Mouse (Mus musculus): ENCODE measurements at regions not wholly inside any gene's neighbourhood (a gene's known extent, or its start where the extent isn't known, plus 50 kb on each side); places are given as distances from the start of the nearest gene placed in this dataset.

DNA sequence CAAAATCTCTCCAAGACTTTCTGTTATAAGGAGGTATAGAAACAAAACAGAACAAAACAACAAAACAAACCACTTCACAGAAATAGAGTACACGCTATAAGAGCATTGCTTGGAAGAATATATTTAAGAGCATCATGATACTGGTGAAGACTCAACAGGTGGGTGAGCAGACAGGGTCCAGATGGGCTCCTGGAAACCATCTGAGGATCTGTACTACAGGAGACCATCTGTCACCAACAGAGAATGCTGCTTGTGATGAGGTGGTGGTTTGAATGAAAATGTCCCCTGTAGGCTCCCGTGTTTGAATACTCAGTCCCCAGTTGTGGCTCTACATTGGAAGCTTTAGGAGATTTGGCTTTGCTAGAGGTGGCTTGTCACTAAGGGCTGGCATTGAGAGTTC, 785.1 kb upstream of the Intu start:
- Histone ChIP-seq H3K4me3 (no peak overlapping the region), H3K4me1 (no peaks in the 10 kb centered on the region), H3K36me3 (no peaks in the 10 kb centered on the region), H3K27ac (replicated peaks) (no peak overlapping the region), H3K4me2 (replicated peaks) (no peak overlapping the region), H3K9ac (replicated peaks) (no peak overlapping the region), H3K27me3 (no peaks in the 10 kb centered on the region), H3K9me3 (no peaks in the 10 kb centered on the region)
- 71% methylated on average over 2 of the region's 2 CpGs for WGBS
- ATAC-seq (replicated peaks), result no peak

DNA sequence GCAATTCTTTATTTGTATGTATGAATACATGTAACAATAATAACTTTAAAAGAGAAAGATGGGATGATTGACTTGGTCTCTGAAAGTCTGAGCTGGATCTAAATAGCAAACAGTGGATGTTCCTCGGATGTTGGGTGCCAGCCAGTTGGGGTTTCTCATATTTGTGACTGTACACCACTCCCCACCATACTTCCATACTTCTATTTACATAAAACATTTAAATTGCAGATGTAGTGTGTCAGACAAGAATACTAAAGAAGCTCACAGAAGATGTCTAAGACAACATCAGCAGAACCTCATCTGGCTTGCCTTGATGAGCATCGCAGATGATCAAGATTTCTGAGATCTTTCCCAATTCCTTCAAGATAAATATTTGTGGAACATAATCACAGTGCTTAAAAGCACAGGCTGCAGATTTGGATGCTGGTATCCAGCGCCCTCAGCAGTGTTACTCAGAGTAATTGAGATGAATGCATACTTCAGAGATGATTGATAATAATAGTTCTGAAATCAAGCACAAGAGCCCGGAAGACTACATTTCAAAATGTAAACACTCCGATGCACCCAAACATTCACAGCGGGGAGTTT, 762.0 kb upstream of the Intu start:
- Histone ChIP-seq H3K4me3 (no peak overlapping the region), H3K36me3 (no peaks in the 10 kb centered on the region), H3K27ac (replicated peaks) (no peak overlapping the region), H3K9ac (replicated peaks) (no peak overlapping the region), H3K4me2 (replicated peaks) (no peak overlapping the region), H3K9me3 (no peaks in the 10 kb centered on the region), H3K4me1 (no peaks in the 10 kb centered on the region), H3K27me3 (no peaks in the 10 kb centered on the region)
- no peak for ATAC-seq (replicated peaks)
- 72% methylated on average over 6 of the region's 6 CpGs for WGBS

DNA sequence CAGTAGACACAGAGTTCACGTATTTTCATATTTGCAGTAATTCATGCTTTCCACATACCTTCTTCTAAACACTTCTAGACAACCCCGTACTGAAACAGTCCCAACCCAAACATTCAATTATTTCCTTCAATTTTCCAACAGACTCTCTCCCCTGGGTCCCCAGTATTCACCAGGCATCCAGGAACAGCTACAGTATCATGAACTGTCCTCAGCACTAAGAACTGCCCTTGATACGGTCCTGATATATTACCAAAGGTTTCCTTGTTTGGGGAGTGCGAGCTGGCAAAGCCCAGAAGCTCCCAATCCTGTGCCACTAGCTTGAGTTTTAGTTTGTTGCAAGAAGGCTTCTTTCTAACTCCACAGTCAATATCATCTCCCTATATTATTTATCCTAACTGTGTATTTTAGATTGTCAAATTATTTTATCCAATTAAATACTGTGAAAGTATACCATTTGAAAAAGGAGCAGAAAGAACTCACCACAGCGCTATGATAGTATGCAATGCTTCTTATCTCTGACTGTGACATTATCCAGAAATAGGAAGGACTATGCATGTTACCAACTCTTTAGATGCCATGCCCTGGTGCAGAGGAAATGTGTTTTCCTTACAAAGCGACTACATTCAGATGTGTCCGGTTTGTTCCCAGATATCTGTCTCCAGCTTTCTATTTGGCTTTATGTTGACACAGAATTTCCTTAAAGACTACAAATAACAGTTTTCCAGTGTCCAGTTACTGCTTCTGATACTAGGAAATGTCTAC, 754.6 kb upstream of the Intu start:
- H3K9ac ChIP-seq (replicated peaks), result no peak overlapping the region
- H3K27me3 ChIP-seq, result no peaks in the 10 kb centered on the region
- H3K36me3 ChIP-seq, result no peaks in the 10 kb centered on the region
- no peak overlapping the region for H3K4me2 ChIP-seq (replicated peaks)
- WGBS, result 89% methylated on average over 7 of the region's 7 CpGs
- H3K27ac ChIP-seq (replicated peaks), result no peak overlapping the region
- peaks cover 12% of the 10 kb centered on the region for H3K4me1 ChIP-seq
- no peak overlapping the region for H3K4me3 ChIP-seq
- H3K9me3 ChIP-seq, result no peaks in the 10 kb centered on the region
- no peak for ATAC-seq (replicated peaks)

DNA sequence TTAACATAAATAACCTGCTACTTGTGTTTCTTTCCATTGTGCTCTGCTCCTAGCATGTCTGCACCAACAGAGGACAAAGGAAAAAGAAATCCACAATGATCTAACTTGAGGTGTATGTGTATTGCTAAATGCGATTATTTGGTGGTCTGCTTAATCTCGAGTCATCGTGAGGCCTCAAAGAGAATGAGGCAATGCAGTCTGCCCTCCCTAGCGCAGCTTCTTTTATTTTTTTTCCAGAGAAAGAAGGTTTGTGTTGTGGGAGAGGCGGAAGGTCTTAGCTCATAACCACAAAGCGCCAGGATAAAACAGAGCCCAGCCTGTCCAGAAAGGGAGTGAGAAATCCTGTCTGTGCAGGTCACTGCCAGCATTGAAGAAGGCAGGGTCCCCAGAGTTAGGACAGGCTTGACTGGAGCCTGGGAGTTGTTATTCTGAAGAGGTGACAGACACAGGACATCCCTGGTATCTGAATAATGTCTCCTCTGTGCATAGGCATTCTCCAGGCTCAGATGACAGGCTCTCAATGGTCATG, 751.3 kb upstream of the Intu start:
- Histone ChIP-seq H3K27me3 (no peaks in the 10 kb centered on the region), H3K4me1 (peaks cover 12% of the 10 kb centered on the region), H3K9ac (replicated peaks) (no peak overlapping the region), H3K36me3 (no peaks in the 10 kb centered on the region), H3K9me3 (no peaks in the 10 kb centered on the region), H3K4me3 (no peak overlapping the region), H3K27ac (replicated peaks) (no peak overlapping the region), H3K4me2 (replicated peaks) (no peak overlapping the region)
- 28% methylated on average over 6 of the region's 6 CpGs for WGBS
- ATAC-seq (replicated peaks), result 0 out of 2 replicates have a peak, but pooled peaks have one; percentile 41

DNA sequence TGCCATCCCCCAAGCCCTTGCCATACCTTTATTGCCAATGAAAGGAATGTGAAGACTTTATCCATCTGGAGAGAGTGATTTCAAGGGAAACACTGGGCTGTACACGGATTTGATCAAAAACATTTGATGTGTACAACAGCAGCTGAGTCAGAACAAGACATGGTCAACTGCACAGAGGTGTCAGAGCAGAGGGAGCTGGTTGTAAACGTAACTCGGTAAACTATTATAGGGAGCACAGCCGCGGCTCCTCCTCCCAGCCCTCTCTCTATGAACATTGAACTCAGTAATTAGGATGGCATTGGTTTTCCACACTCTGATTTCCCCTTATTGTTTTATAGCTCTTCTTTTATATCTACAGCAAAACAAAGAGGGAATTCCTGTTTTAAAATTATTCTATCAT, 750.8 kb upstream of the Intu start:
- WGBS, result 41% methylated on average over 5 of the region's 5 CpGs
- H3K9ac ChIP-seq (replicated peaks), result no peak overlapping the region

DNA sequence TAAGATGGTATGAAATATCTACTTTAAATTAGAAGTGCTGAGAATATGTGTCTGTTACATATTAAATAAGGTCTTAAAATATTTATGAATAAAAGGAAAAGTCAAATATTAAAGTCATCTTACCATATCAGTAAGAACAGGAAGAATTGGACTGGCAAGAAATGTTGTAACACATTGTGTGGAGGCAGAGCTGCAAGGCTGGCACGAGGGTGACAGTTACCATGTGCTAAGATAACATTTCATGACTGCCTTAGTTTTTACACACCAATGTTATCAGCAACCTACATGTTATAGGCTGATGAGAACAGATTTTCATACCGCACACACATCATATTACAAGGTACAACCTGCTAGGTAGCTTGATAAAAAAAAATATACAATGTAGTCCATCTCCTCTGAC, 746.2 kb upstream of the Intu start:
- Histone ChIP-seq H3K9me3 (no peaks in the 10 kb centered on the region), H3K9ac (replicated peaks) (no peak overlapping the region), H3K36me3 (no peaks in the 10 kb centered on the region), H3K4me3 (no peak overlapping the region), H3K4me1 (peaks cover 7% of the 10 kb centered on the region), H3K27me3 (no peaks in the 10 kb centered on the region), H3K27ac (replicated peaks) (no peak overlapping the region), H3K4me2 (replicated peaks) (no peak overlapping the region)
- 75% methylated on average over 2 of the region's 2 CpGs for WGBS
- no peak for ATAC-seq (replicated peaks)

More for the DNA sequence above, 750.8 kb upstream of the Intu start:
- 0 out of 2 replicates have a peak, but pooled peaks have one; percentile 19 for ATAC-seq (replicated peaks)
- Histone ChIP-seq H3K27me3 (no peaks in the 10 kb centered on the region), H3K4me2 (replicated peaks) (no peak overlapping the region), H3K9me3 (no peaks in the 10 kb centered on the region), H3K36me3 (no peaks in the 10 kb centered on the region), H3K4me3 (no peak overlapping the region), H3K4me1 (peaks cover 14% of the 10 kb centered on the region), H3K27ac (replicated peaks) (no peak overlapping the region)

DNA sequence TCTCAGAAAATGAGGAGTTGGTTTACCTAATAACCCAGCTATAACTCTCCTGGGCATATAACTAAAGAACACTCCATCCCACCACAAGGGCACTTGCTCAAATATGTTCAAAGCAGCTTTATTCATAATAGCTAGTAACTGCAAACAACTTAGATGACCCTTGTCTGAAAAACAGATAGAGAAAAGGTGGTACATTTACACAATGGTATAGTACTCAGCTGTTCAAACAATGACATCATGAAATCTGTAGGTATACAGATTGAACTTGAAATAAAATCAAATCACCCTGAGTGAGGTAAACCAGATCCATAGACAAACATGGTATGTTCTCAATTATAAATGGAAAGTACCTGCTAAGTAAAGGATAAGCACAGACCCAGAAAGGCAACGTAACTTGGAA, 721.5 kb upstream of the Intu start:
- Histone ChIP-seq H3K27me3 (no peaks in the 10 kb centered on the region), H3K36me3 (no peaks in the 10 kb centered on the region), H3K9ac (replicated peaks) (no peak overlapping the region), H3K9me3 (no peaks in the 10 kb centered on the region), H3K4me1 (no peaks in the 10 kb centered on the region), H3K4me2 (replicated peaks) (no peak overlapping the region), H3K27ac (replicated peaks) (no peak overlapping the region), H3K4me3 (no peak overlapping the region)
- WGBS, result 88% methylated on average over 1 of the region's 1 CpGs
- no peak for ATAC-seq (replicated peaks)

DNA sequence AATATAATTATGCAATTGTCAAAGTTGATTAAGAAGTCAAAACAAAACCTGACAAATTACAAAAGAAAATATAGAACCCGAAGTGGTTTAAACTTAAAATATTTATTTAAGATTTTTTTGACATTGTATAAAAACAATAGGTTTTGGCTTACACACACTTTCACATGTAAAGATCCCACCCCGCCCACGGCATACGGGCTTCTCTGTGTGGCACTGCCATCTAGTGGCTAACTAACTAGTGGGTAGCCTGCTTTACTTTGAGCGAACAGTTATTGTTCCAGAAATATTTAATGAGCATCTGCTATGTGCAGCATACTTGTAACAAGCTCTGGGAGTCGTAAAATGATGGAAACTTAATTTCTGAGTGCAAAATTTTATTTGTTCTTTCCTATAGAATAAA, 716.3 kb upstream of the Intu start:
- Histone ChIP-seq H3K27me3 (no peaks in the 10 kb centered on the region), H3K9ac (replicated peaks) (no peak overlapping the region), H3K9me3 (no peaks in the 10 kb centered on the region), H3K36me3 (no peaks in the 10 kb centered on the region), H3K27ac (replicated peaks) (no peak overlapping the region), H3K4me3 (no peak overlapping the region), H3K4me2 (replicated peaks) (no peak overlapping the region), H3K4me1 (no peaks in the 10 kb centered on the region)
- ATAC-seq (replicated peaks), result peak; percentile 78
- WGBS, result 23% methylated on average over 6 of the region's 6 CpGs

DNA sequence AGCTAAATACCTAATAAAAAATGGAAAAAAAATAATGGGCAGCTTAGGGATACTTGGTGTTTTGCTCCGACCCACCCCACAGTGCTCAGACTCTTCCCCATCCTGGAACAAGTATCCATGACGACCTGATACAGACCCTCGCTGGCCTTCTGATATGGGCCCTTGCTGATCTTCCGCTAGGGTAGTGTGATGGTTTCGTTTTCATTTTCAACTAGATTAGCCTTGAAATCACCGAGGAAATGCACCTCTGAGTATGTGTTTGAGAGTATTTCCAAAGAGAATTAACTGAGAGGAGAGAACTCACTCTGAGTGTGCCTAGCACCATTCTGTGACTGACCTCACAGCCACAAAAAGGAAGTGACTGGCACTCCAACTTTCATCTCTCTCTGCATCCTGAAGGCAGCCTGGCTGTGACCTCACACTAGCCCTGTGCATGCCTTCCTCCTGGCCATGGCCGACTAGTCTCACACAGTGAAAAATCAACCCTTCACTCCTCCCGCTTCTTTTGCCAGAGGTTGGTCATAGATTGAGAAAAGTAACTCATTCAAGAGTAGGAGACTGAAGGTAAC, 700.5 kb upstream of the Intu start:
- WGBS, result 93% methylated on average over 8 of the region's 8 CpGs
- H3K9me3 ChIP-seq, result no peaks in the 10 kb centered on the region
- no peaks in the 10 kb centered on the region for H3K27me3 ChIP-seq
- no peak overlapping the region for H3K9ac ChIP-seq (replicated peaks)
- no peak overlapping the region for H3K4me3 ChIP-seq
- H3K4me2 ChIP-seq (replicated peaks), result no peak overlapping the region
- no peaks in the 10 kb centered on the region for H3K36me3 ChIP-seq
- H3K27ac ChIP-seq (replicated peaks), result no peak overlapping the region
- no peak for ATAC-seq (replicated peaks)
- H3K4me1 ChIP-seq, result no peaks in the 10 kb centered on the region

DNA sequence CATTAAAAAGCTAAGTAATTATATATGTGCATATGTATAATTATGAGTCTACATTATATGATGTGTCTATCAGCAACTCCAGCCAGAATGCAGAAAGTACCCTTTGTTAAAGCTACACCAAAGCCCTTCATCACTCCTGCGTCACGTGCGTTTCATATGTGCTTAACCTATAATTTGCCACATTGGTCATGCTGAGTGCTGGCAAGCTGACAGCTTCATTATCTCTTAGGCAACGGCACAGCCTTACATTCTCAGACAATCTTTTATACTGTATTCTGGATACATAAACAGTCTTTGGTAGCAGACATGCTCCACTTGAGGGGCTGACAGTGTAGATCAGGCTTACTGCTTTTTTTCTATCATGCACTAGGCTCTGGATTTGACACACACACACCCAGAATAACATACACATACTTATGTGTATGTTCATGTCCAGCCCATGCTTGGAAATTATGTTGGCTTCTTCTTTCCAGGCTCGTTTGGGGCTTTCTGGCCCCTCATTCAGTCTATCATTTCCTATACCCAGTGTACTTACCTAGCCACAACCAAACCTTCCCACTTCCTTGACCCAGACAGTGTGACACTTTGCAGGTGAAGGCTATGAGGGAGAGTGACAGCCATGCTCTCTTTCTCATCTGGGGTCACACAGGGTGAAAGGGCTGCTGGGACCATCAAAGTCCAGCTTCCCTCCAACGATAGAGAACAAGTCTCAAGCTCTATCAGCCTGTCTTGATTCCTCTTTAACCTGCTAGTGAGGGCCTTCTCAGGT, 692.5 kb upstream of the Intu start:
- WGBS, result 28% methylated on average over 6 of the region's 6 CpGs
- Histone ChIP-seq H3K9me3 (no peaks in the 10 kb centered on the region), H3K27me3 (no peaks in the 10 kb centered on the region), H3K9ac (replicated peaks) (no peak overlapping the region), H3K4me2 (replicated peaks) (no peak overlapping the region), H3K36me3 (no peaks in the 10 kb centered on the region), H3K27ac (replicated peaks) (peak overlapping the region; percentile 45; the same call in 1 of the 2 replicates), H3K4me3 (no peak overlapping the region), H3K4me1 (peaks cover 15% of the 10 kb centered on the region)
- peak; percentile 94 for ATAC-seq (replicated peaks)

DNA sequence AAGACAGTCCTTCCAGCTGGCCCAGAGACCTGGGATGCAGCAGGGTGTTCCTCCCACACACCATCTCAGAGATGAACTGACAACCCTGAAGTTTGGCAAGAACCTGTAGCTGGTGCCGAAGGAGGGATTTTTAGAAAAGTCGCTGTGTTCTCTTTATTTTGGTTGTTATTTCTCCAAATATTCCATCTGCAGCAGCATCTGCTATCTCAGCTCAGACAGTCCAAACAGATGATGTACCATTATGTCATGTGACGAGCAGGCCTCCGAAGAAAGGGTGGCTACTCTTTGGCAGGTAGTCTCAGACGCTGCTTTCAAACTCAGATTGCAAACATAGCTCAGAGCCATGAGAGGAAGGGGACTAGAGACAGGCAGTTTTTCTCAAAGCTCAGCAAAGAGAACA, 690.1 kb upstream of the Intu start:
- Histone ChIP-seq H3K27ac (replicated peaks) (no peak overlapping the region), H3K27me3 (no peaks in the 10 kb centered on the region), H3K9me3 (no peaks in the 10 kb centered on the region), H3K4me1 (peaks cover 15% of the 10 kb centered on the region), H3K4me2 (replicated peaks) (no peak overlapping the region), H3K9ac (replicated peaks) (no peak overlapping the region), H3K4me3 (no peak overlapping the region), H3K36me3 (no peaks in the 10 kb centered on the region)
- ATAC-seq (replicated peaks), result peak; percentile 45; the same call in 1 of the 2 replicates
- WGBS, result 57% methylated on average over 5 of the region's 5 CpGs

DNA sequence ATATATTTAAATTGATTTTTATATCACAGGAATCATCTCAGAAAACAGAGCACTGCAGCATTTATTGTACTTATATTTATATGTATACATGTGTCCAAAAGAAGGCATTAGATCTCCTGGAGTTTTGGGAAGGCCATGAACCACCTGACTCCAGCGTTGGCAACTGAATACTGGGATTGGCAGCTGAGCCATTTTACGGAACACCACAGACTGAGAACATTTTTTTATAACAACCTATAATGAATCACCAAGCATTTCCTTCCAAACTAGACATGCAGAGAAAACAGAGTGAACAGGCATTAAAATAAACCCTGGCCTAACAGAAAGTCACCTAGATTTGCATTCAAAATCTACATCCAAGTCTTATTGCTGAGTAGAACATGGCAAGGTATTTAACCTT, 686.0 kb upstream of the Intu start:
- peaks cover 4% of the 10 kb centered on the region; the same call in 1 of the 2 replicates for H3K4me1 ChIP-seq
- no peak for ATAC-seq (replicated peaks)
- no peak overlapping the region for H3K27ac ChIP-seq (replicated peaks)

More for the DNA sequence above, 686.0 kb upstream of the Intu start:
- Histone ChIP-seq H3K4me2 (replicated peaks) (no peak overlapping the region), H3K36me3 (no peaks in the 10 kb centered on the region), H3K4me3 (no peak overlapping the region), H3K9ac (replicated peaks) (no peak overlapping the region), H3K9me3 (no peaks in the 10 kb centered on the region), H3K27me3 (no peaks in the 10 kb centered on the region)
- WGBS, result 88% methylated on average over 2 of the region's 2 CpGs

Data from forebrain, embryonic 15.5 days (tissue).